In the genomic region with DNA sequence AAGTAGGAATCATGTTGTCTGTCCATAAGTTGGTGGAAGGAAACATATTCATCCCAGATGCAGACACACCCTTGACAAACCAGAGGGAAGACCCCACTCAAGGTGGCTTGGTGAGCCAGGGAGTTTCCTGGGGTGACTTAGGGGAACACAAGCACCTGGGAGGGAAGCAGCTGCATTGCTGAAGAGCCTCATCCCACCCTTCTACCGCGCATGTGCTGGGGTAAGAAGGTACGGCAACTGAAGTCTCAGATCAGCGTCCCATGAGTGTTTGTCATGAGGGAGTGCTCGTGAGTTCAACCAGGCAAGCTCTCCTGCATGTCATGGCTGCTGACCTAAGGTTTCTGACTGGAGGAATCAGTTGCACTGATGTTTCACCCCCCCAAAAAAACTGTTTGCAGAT, we compare ENCODE assay signal across 13 mouse cellular contexts.
"Had no signal": no experiment of that assay in that cellular context is flagged by ENCODE, and none has a peak within 500 bp of the region (broad histone marks: within the 10 kb centered on the region; RNA-seq: fewer than 3 reads in every experiment).

No protein-coding gene starts in this region.

- H3K9ac ChIP-seq: limb, embryonic 12.5 days; limb, embryonic 15.5 days; liver, embryonic 14.5 days; liver, postnatal 0 days; lung, embryonic 14.5 days; midbrain, embryonic 13.5 days had no signal

- H3K4me3 ChIP-seq: left cerebral cortex, adult 2 months; limb, embryonic 12.5 days; limb, embryonic 15.5 days; midbrain, embryonic 13.5 days had no signal

- H3K27ac ChIP-seq: kidney, postnatal 0 days; left cerebral cortex, adult 2 months; limb, embryonic 12.5 days; limb, embryonic 15.5 days; liver, embryonic 14.5 days; macrophage; midbrain, embryonic 13.5 days had no signal

- H3K27me3 ChIP-seq: limb, embryonic 15.5 days had no signal

- H3K4me2 ChIP-seq: limb, embryonic 12.5 days; limb, embryonic 15.5 days; liver, embryonic 11.5 days; lung, embryonic 14.5 days; midbrain, embryonic 13.5 days had no signal

- H3K9me3 ChIP-seq: limb, embryonic 12.5 days; limb, embryonic 15.5 days; midbrain, embryonic 13.5 days had no signal

- DNase-seq: kidney, adult 2 months; kidney, postnatal 25 days; layer of hippocampus, postnatal 36 days had no signal

- ATAC-seq: midbrain, embryonic 13.5 days had no signal
